Comparison of ENCODE assay signal across 13 mouse cellular contexts in genomic region chr11:21563617-21564325, GRCm38 (mm10). TPM values are rescaled to one million over a fixed set of nuclear protein-coding genes. Genes with fewer than 3 reads are reported as not detected.
DNase-seq lines count a peak whose midpoint lies in the region; ATAC-seq lines count a peak whose summit lies in the region.
"Had no signal": no experiment of that assay in that cellular context is flagged by ENCODE, and none has a peak within 500 bp of the region (broad histone marks: within the 10 kb centered on the region; RNA-seq: fewer than 3 reads in every experiment).

No protein-coding gene starts in this region.

- H3K27ac ChIP-seq in forebrain, embryonic 13.5 days = no peak overlapping the region
- no peak overlapping the region for H3K27ac ChIP-seq in midbrain, embryonic 14.5 days (replicated peaks; ENCODE audit: low read depth, low read length)

- H3K4me3 ChIP-seq in forebrain, embryonic 13.5 days = no peak overlapping the region
- no peak overlapping the region for H3K4me3 ChIP-seq in midbrain, embryonic 14.5 days (replicated peaks; ENCODE audit: low read depth, low read length)

- H3K4me2 ChIP-seq in forebrain, embryonic 13.5 days = no peak overlapping the region
- no peak overlapping the region for H3K4me2 ChIP-seq in midbrain, embryonic 14.5 days (ENCODE audit: low read length)

- ATAC-seq in cerebellum, adult (ENCODE audit: insufficient number of reproducible peaks, low FRiP score, low TSS enrichment) = no peak
- ATAC-seq in common myeloid progenitor, adult 5-6 weeks (replicated peaks; ENCODE audit: low read depth, poor library complexity, severe bottlenecking) = 0 out of 2 replicates have a peak, but pooled peaks have one; percentile 42
- no peak for ATAC-seq in forebrain, embryonic 13.5 days
- no peak for ATAC-seq in midbrain, embryonic 14.5 days (ENCODE audit: low FRiP score, low TSS enrichment)
- ATAC-seq: midbrain, embryonic 16.5 days; Patski had no signal

- no peaks in the 10 kb centered on the region for H3K9me3 ChIP-seq in forebrain, embryonic 13.5 days (replicated peaks)
- H3K9me3 ChIP-seq in midbrain, embryonic 14.5 days (ENCODE audit: control insufficient read depth, low read length) = no peaks in the 10 kb centered on the region

- H3K27me3 ChIP-seq in forebrain, embryonic 13.5 days = no peaks in the 10 kb centered on the region
- no peaks in the 10 kb centered on the region for H3K27me3 ChIP-seq in midbrain, embryonic 14.5 days (ENCODE audit: control insufficient read depth, insufficient read depth, low read length)
- H3K27me3 ChIP-seq: Patski had no signal

- H3K9ac ChIP-seq in forebrain, embryonic 13.5 days = no peak overlapping the region
- no peak overlapping the region for H3K9ac ChIP-seq in midbrain, embryonic 14.5 days (replicated peaks; ENCODE audit: low read length)

- 92% methylated on average over 4 of the region's 4 CpGs for WGBS in forebrain, embryonic 13.5 days
- 89% methylated on average over 4 of the region's 4 CpGs for WGBS in midbrain, embryonic 14.5 days

- H3K4me1 ChIP-seq in forebrain, embryonic 13.5 days = peaks cover 3% of the 10 kb centered on the region; the same call in 1 of the 2 replicates
- no peaks in the 10 kb centered on the region for H3K4me1 ChIP-seq in midbrain, embryonic 14.5 days (ENCODE audit: control insufficient read depth, insufficient read depth, low read length)

- DNase-seq in cerebellum, adult 11 months = peak; percentile 16
- peak; percentile 22 for DNase-seq in 416B (ENCODE audit: low read depth)
- peak; percentile 34 for DNase-seq in heart, postnatal 4 days
- DNase-seq in lung, adult 18-20 months = no peak
- DNase-seq in midbrain, embryonic 14.5 days = no peak
- DNase-seq: B cell, adult 2 months; gastrocnemius, postnatal 14 days; lung, adult 2 months had no signal

- peaks cover 64% of the 10 kb centered on the region for H3K36me3 ChIP-seq in forebrain, embryonic 13.5 days (ENCODE audit: poor library complexity, severe bottlenecking)
- peaks cover 66% of the 10 kb centered on the region for H3K36me3 ChIP-seq in midbrain, embryonic 14.5 days (ENCODE audit: control insufficient read depth, insufficient read depth, low read length)

RNA-seq across cellular contexts. Expression of gene Wdpcp, which starts 8.3 kb away (rescaled TPM):
- 14.1 and 22.2 TPM in 2 replicates for total RNA-seq in common myeloid progenitor, adult 5-6 weeks (2017)
- total RNA-seq in heart, postnatal 4 days (2021) = 1 to 10 TPM; 7.9 to 8.9 TPM
- polyA plus RNA-seq in forebrain, embryonic 13.5 days (2015; fragmentation: Nextera tagmentation; extraction: Ambion mirVana) = 10.9 and 13.8 TPM in 2 replicates
- polyA plus RNA-seq in midbrain, embryonic 14.5 days (2014; fragmentation: Nextera tagmentation; extraction: Ambion mirVana) = 7.2 and 12.4 TPM in 2 replicates

RNA-seq across cellular contexts. Expression of gene Mdh1, which starts 8.4 kb away (rescaled TPM):
- total RNA-seq in common myeloid progenitor, adult 5-6 weeks (2017) = 114 and 131 TPM in 2 replicates
- total RNA-seq in heart, postnatal 4 days (2021) = 1,000 to 10,000 TPM; 1,804 to 1,839 TPM
- polyA plus RNA-seq in forebrain, embryonic 13.5 days (2015; fragmentation: Nextera tagmentation; extraction: Ambion mirVana) = 454 and 496 TPM in 2 replicates
- polyA plus RNA-seq in midbrain, embryonic 14.5 days (2014; fragmentation: Nextera tagmentation; extraction: Ambion mirVana) = 551 and 578 TPM in 2 replicates

Comparison
In these comparisons a context has a peak if more than half of its experiments do, and no peak if none do; other contexts are left out.
1. DNase-seq: peak in cerebellum, adult 11 months (single experiment), 416B (single experiment) and heart, postnatal 4 days (single experiment); none in lung, adult 18-20 months (0 of 2) and midbrain, embryonic 14.5 days (single experiment).
2. RNA of gene Mdh1, which starts 8.4 kb away (total RNA-seq): 1,804 to 1,839 TPM in heart, postnatal 4 days; 114 to 131 TPM in common myeloid progenitor, adult 5-6 weeks; every median in the first group is over 10 times any median in the second.